Mouse (Mus musculus): ENCODE measurements around the gene Mtif3. TPM values are rescaled to one million over a fixed set of nuclear protein-coding genes. Genes with fewer than 3 reads are reported as not detected.

Gene Mtif3
- 28.0 and 29.9 TPM in 2 replicates for polyA plus RNA-seq (2021; fragmentation: Nextera tagmentation)
- long read RNA-seq, experiment 1, full-length matches to known transcripts: 54 of 69 reads
- long read RNA-seq, experiment 1, partial matches to known transcripts: 9 of 69 reads
- long read RNA-seq, experiment 1, other reads (novel, unspliced or antisense): 6 of 69 reads
- long read RNA-seq, experiment 2, full-length matches to known transcripts: 142 of 176 reads
- long read RNA-seq, experiment 2, partial matches to known transcripts: 10 of 176 reads
- long read RNA-seq, experiment 2, other reads (novel, unspliced or antisense): 24 of 176 reads

DNA sequence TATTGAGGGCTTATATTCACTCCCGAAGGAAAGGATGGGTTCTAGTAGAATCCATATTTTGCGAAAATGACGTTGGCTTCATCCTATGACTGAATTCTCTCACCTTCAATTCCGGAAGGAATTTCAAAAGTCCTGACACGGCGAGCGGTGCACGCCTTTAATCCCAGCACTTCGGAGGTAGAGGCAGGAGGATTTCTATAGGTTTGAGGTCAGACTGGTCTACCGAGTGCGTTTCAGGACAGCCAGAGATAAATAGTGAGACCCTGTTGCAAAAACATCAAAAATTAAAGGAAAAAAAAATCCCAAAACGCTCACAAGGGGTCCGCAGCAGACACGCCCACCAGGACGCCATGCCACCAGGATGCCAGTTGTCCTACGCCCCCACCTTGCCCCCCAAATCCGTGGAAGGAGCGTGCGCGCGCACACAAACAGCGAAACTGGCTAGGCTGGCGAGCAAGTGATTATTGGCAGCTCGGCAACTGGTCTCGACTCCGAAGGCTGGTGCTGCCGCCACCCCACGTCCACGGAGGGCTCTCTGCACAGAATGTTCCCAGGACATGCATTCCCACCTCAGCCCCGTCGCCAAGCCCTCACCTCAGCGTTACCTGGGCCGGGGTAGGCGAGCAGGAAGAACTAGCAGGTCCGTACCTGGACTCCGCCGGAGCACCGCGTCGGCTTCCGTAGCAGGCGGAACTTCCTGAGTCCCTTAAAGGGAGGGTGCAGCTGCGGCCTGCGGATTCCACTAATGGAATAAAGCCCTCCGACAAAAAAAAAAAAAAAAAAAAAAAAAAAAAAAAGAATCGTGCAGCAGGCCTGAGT lies at the start of gene Mtif3:
TSS of gene Mtif3 (minus strand) at position 683 of the 819 bp plus-strand sequence.

DNA sequence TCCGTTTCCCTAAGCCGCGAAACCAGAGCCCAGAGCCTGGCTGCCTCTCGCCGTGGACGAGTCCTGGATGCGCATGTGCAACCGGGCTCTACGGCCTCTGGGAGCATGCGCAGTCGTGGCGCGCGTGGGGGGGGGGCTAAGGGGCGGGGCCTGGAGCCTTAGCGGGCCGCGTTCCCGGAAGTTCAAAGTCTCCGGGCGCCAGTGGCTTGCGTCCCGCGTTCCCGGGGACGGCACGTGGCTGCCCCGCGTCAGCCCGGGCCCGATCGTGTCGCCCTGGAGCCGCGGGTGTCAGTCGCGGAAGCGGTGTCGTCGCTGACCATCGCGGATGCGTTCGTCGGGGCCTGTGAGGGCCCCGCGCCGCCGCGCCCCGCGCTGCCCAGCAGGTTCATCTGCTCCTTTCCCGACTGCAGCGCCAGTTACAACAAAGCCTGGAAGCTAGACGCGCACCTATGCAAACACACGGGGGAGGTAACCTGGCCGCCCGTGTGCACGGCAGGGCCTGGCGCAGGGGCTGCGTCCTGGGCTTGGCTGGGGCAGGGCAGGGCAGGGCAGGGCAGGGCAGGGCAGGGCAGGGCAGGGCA lies 15.0 kb downstream of the Mtif3 start, which contains the start of gene Gtf3a:
TSS of gene Gtf3a (plus strand) at position 150 of the 581 bp plus-strand sequence.

Other genes with a start within 250 kb of the Mtif3 start
- gene Usp12, start 168.8 kb downstream of the Mtif3 start, polyA plus RNA-seq (2021; fragmentation: Nextera tagmentation): 2.9 TPM in 2 replicates
- 1,230 and 1,322 TPM in 2 replicates for gene Rpl21, start 130.9 kb downstream of the Mtif3 start, polyA plus RNA-seq (2021; fragmentation: Nextera tagmentation)
- 35.6 and 38.2 TPM in 2 replicates for gene Rasl11a, start 118.7 kb downstream of the Mtif3 start, polyA plus RNA-seq (2021; fragmentation: Nextera tagmentation)
- 56.7 and 59.4 TPM in 2 replicates for gene Gtf3a, start 15.1 kb downstream of the Mtif3 start, polyA plus RNA-seq (2021; fragmentation: Nextera tagmentation)
- gene Lnx2, start 112.8 kb upstream of the Mtif3 start, polyA plus RNA-seq (2021; fragmentation: Nextera tagmentation): 1.7 and 1.8 TPM in 2 replicates
- gene Polr1d, start 113.2 kb upstream of the Mtif3 start, polyA plus RNA-seq (2021; fragmentation: Nextera tagmentation): 149 and 161 TPM in 2 replicates
- 0.23 and 0.25 TPM in 2 replicates for gene Gsx1, start 224.9 kb upstream of the Mtif3 start, polyA plus RNA-seq (2021; fragmentation: Nextera tagmentation)